Mouse (Mus musculus) left cerebral cortex, postnatal 36 days (tissue): ENCODE results near the gene Btrc. TPM values are rescaled to one million over a fixed set of nuclear protein-coding genes. Genes with fewer than 3 reads are reported as not detected.

Source experiments
- DNase-seq, 2 experiments: peaks; one replicate each; pipeline ENCODE4 v3.0.0; 2021 to 2022; ENCODE audit warnings: low spot score in 2 of 2, mixed read lengths in 1 of 2
- intact Hi-C: fragments of 180-260 bp; cut with DNase I; formaldehyde crosslinking; loops from one replicate; pipeline ENCODE4 v1.15.1; 2025
- total RNA-seq, 2 experiments: library from RNA; stranded (reverse); gene quantifications; 2 replicates each; pipeline ENCODE4 v1.2.3; 2021

The Btrc gene
- total RNA-seq, 2 experiments from 2014 or later, result 102 to 103 TPM

DNA sequence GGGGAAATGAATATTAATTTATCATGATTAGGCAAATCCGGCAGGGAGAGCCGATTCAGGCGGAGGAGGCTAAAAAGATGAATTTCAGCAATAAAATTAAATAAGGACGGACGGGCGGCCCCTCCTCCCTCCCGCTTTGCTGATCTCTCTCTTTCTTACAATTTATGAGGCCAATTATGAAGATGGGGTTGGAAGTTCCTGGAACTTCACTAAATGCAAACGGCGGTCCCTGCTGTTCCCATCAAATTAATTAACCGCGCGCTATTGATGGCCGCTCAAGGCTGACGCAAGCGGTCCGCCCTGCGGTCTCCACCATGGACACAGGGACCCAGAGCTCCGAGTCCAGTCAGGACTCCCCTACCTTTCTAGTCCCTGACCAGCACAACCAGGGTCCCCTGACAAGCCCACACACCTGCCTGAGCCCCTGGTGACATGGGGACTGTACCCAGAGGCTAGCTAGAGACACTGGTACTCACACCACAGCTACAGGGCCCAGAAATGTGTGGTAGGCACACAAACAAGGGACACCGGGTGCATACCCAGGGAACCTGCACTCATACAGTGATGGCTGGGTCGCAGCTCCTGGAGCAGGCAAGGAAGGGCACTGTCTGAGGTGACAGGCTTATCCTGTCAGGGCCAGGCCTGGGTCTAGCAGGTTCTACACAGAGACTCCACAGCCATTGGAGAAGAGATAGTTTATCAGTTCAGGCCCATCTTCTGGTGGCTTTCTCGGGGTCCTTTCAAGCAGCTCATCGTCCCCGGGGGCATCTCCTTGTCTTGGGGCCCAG lies 185.8 kb downstream of the Btrc start:
- intact Hi-C loops, result loop anchor here (10.0 kb wide), 2 partner anchors 245 to 475 kb away; partner anchors contain the start of gene Kazald1
- DNase-seq, result no peak

- DNase-seq, result no peak
- intact Hi-C loops, result loop anchor here (10.0 kb wide), 2 partner anchors 245 to 475 kb away; partner anchors contain the start of gene Kazald1
Measured at GRCm38 (mm10) chr19:45549948-45550347, 186.4 kb downstream of the Btrc start.

GRCm38 (mm10) chr19:45552187-45552586 lies 188.7 kb downstream of the Btrc start:
- DNase-seq, result no peak
- intact Hi-C loops, result no loop called here

GRCm38 (mm10) chr19:45554136-45554535 lies 190.6 kb downstream of the Btrc start:
- intact Hi-C loops, result no loop called here
- no peak for DNase-seq

DNA sequence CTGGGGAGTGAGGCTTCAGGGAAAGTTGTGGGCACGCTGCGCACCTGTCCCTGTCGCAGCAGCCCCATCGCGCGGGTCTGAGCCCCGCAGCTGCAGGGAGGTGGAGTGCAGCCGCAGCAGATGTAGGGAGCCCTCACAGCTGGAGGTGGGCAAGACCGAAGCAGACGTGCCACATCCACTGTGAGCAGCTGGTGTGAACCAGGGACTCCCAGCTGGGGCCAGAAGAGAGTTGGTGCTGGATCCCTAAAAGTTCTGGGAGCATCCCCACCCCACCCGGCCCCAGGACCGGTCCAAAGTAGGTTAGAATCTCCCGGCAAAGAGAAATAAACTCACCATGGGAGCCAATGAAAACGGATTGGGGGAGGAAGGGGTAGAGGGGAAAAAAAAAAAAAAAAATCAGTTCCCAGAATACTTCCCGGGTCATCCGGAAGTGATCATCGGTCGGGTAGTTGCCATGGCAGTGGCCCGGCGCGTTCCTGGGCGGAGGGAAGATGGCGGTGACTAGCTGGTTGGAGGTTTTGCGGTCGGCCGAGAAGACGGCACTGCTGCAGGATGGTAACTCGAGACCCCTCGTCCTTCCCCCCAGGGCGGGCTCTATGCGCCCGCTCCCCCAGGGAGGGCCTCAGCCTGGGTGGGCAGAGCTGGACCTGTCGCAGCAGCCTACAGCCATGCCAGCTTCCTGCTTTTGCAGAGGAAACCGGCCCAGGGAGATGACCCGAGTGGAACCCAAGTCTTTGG lies 196.8 kb downstream of the Btrc start, which contains the start of the genes Poll and Gm17018:
Poll (minus strand) TSS at position 379 of the 738 bp plus-strand sequence.
Gm17018 (plus strand) TSS at position 463 of the 738 bp plus-strand sequence.
- DNase-seq, result peak; percentile 82 to 85
- intact Hi-C loops, result no loop called here

GRCm38 (mm10) chr19:45565925-45566715 lies 202.6 kb downstream of the Btrc start:
- DNase-seq, result no peak
- intact Hi-C loops, result no loop called here

DNA sequence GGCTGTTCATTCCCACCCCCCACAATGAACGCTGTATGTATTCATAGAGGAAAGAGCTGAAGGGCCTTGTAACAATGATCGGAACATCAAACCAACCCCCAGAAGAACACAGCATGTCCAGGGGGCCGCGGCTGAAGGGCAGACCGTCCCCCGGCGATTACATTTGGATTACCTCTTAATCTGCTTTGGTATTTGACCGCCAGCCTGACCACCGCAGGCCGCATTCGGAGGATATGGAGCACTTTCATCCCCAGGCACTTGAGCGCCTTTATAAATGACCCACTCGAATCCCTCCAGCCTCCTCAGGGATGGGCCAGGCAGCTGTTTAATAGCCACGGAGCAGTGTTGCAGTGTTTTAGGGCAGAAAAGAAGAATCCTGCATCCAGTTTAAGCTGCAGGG lies 203.8 kb downstream of the Btrc start:
- intact Hi-C loops, result no loop called here
- DNase-seq, result no peak

GRCm38 (mm10) chr19:45573033-45573432 lies 209.5 kb downstream of the Btrc start:
- no peak for DNase-seq
- intact Hi-C loops, result loop anchor here (10.0 kb wide), 1 partner anchor 442 kb away; no protein-coding TSS in a partner anchor

DNA sequence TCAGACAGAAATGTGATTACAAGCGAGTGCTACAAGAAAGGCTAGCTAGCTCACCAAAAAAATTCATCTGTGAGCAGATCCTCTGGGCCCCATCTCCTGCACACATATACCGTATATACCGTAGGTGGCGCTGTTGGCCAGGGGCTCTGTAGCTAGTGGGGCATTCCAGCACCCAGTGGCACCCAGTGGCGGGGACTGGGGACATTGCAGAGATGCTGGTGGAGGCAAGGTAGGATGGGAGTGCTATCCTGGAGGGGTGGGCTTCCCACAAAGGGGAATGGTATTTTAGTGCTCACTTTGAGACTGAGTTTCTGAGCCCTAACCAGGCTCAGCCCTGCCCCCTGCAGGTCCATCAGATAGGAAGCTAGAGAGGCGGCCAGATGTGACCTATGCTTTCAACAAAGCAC lies 210.3 kb downstream of the Btrc start:
- peak; percentile 58 to 64 for DNase-seq
- intact Hi-C loops, result loop anchor here (2.0 to 10.0 kb wide), 2 partner anchors 175 to 441 kb away; partner anchors contain the start of gene Npm3

GRCm38 (mm10) chr19:45574339-45574898 lies 210.9 kb downstream of the Btrc start:
- intact Hi-C loops, result loop anchor here (2.0 to 10.0 kb wide), 2 partner anchors 174 to 440 kb away; partner anchors contain the start of gene Npm3
- no peak for DNase-seq

GRCm38 (mm10) chr19:45574941-45575631 lies 211.6 kb downstream of the Btrc start:
- no peak for DNase-seq
- intact Hi-C loops, result loop anchor here (2.0 to 10.0 kb wide), 2 partner anchors 174 to 440 kb away; partner anchors contain the start of gene Npm3

DNA sequence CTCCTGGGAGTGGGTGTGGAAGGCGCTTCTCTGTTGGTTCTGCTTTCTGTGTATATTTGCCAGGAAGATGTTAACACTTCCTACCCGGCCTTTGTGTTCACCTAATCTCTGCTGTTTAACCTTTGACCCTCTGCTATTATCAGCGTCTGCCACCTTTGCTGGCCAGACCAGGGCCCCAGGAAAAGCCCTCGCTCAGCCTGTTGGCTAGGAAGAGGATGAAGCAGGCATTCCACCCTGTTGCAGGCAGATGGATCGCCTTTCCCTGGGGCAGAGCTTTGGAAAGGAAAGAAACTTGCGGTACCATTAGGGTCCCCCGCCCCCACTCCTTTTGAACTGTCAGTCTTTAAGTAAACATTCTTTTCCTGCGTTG lies 212.1 kb downstream of the Btrc start:
- DNase-seq, result no peak
- intact Hi-C loops, result loop anchor here (2.0 to 10.0 kb wide), 2 partner anchors 173 to 439 kb away; partner anchors contain the start of gene Npm3

- no peak for DNase-seq
- intact Hi-C loops, result loop anchor here (10.0 kb wide), 1 partner anchor 438 kb away; no protein-coding TSS in a partner anchor
Measured at GRCm38 (mm10) chr19:45577141-45577750, 213.7 kb downstream of the Btrc start.

DNA sequence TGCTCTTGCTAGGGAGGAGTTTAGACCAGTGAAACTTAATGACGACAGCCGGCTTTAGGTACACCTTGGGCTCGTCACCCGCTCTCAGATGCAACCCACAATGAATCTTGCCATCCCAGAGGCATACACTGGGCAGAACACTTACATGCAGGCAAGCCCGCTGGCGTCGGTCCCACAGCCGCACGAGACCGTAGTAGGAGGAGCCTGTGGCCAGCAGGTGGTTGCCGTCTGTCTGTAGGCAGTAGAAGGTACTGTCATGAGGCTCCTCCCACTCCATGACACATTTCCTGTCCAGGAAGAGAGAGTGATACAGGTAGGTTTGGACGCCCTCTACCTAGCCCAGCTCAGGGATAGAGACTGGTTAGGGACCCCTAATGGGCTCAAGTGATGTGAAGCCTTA lies 215.4 kb downstream of the Btrc start:
- no peak for DNase-seq
- intact Hi-C loops, result loop anchor here (10.0 kb wide), 1 partner anchor 436 kb away; no protein-coding TSS in a partner anchor

DNA sequence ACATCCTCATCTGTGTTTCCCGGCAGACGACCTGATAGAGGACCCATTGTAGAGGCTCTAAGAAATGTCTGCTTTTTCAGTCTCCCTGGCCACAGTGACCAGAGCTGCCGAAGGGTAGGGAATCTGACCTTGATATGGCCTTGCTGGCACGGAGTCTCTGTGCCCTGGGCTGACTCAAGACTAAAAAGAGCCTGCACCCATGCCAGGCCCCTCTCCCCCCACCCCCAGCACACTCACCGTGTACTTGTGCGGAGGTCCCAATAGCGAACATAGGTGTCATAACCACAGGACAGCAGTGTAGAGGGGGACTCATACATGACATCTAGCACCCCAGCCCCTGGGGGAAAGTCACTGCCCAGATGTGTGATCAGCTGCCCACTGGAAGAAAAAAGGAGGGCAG lies 215.9 kb downstream of the Btrc start:
- no peak for DNase-seq
- intact Hi-C loops, result loop anchor here (10.0 kb wide), 1 partner anchor 435 kb away; no protein-coding TSS in a partner anchor
